Mouse (Mus musculus) T-helper 1 cell (primary cell): Measurements from ENCODE around the gene Lim2.

Experiments used
- in situ Hi-C: fragments of 300-600 bp; cut with MboI, MseI; formaldehyde crosslinking; loops from one replicate; pipeline ENCODE4 v1.15.1; 2025; ENCODE audit warnings: high pct_unique_total_duplicates

The Lim2 gene

GRCm38 (mm10) chr7:43443126-43443916 lies 15.9 kb downstream of the Lim2 start:
- in situ Hi-C loops = no loop called here

GRCm38 (mm10) chr7:43443917-43444293 lies 16.4 kb downstream of the Lim2 start, which contains the start of the genes Etfb and Gm45233:
Etfb (plus strand) TSS chr7:43444083.
Gm45233 (plus strand) TSS chr7:43444128.
- in situ Hi-C loops = no loop called here

GRCm38 (mm10) chr7:43447801-43448200 lies 20.3 kb downstream of the Lim2 start:
- in situ Hi-C loops = no loop called here

GRCm38 (mm10) chr7:43448246-43448645 lies 20.8 kb downstream of the Lim2 start:
- in situ Hi-C loops = no loop called here

- in situ Hi-C loops = loop anchor here (25.0 kb wide), 1 partner anchor 163 kb away; no protein-coding TSS in a partner anchor
These were observed 22.3 kb downstream of the Lim2 start for GRCm38 (mm10) chr7:43449811-43450210.

- in situ Hi-C loops = loop anchor here (25.0 kb wide), 1 partner anchor 164 kb away; no protein-coding TSS in a partner anchor
These were observed 24.3 kb downstream of the Lim2 start for GRCm38 (mm10) chr7:43451726-43452125.

- in situ Hi-C loops = loop anchor here (25.0 kb wide), 1 partner anchor 165 kb away; no protein-coding TSS in a partner anchor
These were observed 25.1 kb downstream of the Lim2 start for GRCm38 (mm10) chr7:43452609-43453008.

GRCm38 (mm10) chr7:43453599-43454355 lies 26.3 kb downstream of the Lim2 start:
- in situ Hi-C loops = loop anchor here (25.0 kb wide), 1 partner anchor 166 kb away; no protein-coding TSS in a partner anchor

- in situ Hi-C loops = loop anchor here (25.0 kb wide), 1 partner anchor 167 kb away; no protein-coding TSS in a partner anchor
These were observed 26.9 kb downstream of the Lim2 start for GRCm38 (mm10) chr7:43454371-43454770.

GRCm38 (mm10) chr7:43462851-43463250 lies 35.4 kb downstream of the Lim2 start, which contains the start of gene Vsig10l:
Vsig10l (plus strand) TSS chr7:43463151.
- in situ Hi-C loops = loop anchor here (25.0 kb wide), 1 partner anchor 176 kb away; no protein-coding TSS in a partner anchor

GRCm38 (mm10) chr7:43463976-43464375 lies 36.5 kb downstream of the Lim2 start:
- in situ Hi-C loops = loop anchor here (25.0 kb wide), 1 partner anchor 177 kb away; no protein-coding TSS in a partner anchor

GRCm38 (mm10) chr7:43464864-43465343 lies 37.4 kb downstream of the Lim2 start:
- in situ Hi-C loops = loop anchor here (25.0 kb wide), 1 partner anchor 178 kb away; no protein-coding TSS in a partner anchor

GRCm38 (mm10) chr7:43465344-43466098 lies 38.1 kb downstream of the Lim2 start:
- in situ Hi-C loops = loop anchor here (25.0 kb wide), 1 partner anchor 178 kb away; no protein-coding TSS in a partner anchor

GRCm38 (mm10) chr7:43466099-43466694 lies 38.7 kb downstream of the Lim2 start:
- in situ Hi-C loops = loop anchor here (25.0 kb wide), 1 partner anchor 179 kb away; no protein-coding TSS in a partner anchor

GRCm38 (mm10) chr7:43470373-43470772 lies 42.9 kb downstream of the Lim2 start:
- in situ Hi-C loops = loop anchor here (5.0 to 25.0 kb wide), 2 partner anchors 92 to 183 kb away; partner anchors contain the start of gene Zfp658

GRCm38 (mm10) chr7:43475706-43476105 lies 48.2 kb downstream of the Lim2 start:
- in situ Hi-C loops = no loop called here

GRCm38 (mm10) chr7:43476376-43476775 lies 48.9 kb downstream of the Lim2 start:
- in situ Hi-C loops = no loop called here

- in situ Hi-C loops = no loop called here
These were observed 53.7 kb downstream of the Lim2 start for GRCm38 (mm10) chr7:43481191-43481590.

GRCm38 (mm10) chr7:43482090-43482716 lies 54.7 kb downstream of the Lim2 start:
- in situ Hi-C loops = no loop called here

GRCm38 (mm10) chr7:43483236-43483635 lies 55.8 kb downstream of the Lim2 start:
- in situ Hi-C loops = no loop called here
